Mouse (Mus musculus) heart, adult 2 months (tissue): ENCODE data around the gene Tlr9. TPM values are rescaled to one million over a fixed set of nuclear protein-coding genes. Genes with fewer than 3 reads are reported as not detected.

ENCODE experiments used
- DNase-seq, 2 experiments: peaks; one replicate each; pipeline ENCODE4 v3.0.0; 2021
- H3K27ac ChIP-seq: fragments of 200-600 bp; 2 replicates; pipeline ENCODE4 v1.8.1; 2022
- H3K27me3 ChIP-seq: fragments of 200-500 bp; 2 replicates; pipeline ENCODE4 v1.6.1; 2012; ENCODE audit warnings: mild to moderate bottlenecking, low read length, inconsistent platforms, mixed read lengths; ENCODE audit not compliant: control insufficient read depth, insufficient read depth
- H3K36me3 ChIP-seq: fragments of 200-500 bp; 2 replicates; pipeline ENCODE4 v1.6.1; 2012; ENCODE audit warnings: low read length, inconsistent platforms; ENCODE audit not compliant: control insufficient read depth, insufficient read depth
- H3K4me1 ChIP-seq: fragments of 200-500 bp; 2 replicates; pipeline ENCODE4 v1.6.1; 2011; ENCODE audit warnings: low read length; ENCODE audit not compliant: control insufficient read depth, insufficient read depth
- H3K4me3 ChIP-seq: fragments of 200-600 bp; 2 replicates; pipeline ENCODE4 v1.8.1; 2022
- H3K79me2 ChIP-seq: fragments of 200-500 bp; replicated peaks from 2 replicates; pipeline ENCODE4 v1.6.1; 2012; ENCODE audit warnings: mild to moderate bottlenecking, inconsistent platforms, low read length, moderate library complexity, mixed read lengths; ENCODE audit not compliant: control insufficient read depth, insufficient read depth
- H3K9ac ChIP-seq: fragments of 200-500 bp; 2 replicates; pipeline ENCODE4 v1.6.1; 2012; ENCODE audit warnings: low read depth, mild to moderate bottlenecking, control low read depth, inconsistent platforms, low read length, mixed read lengths
- CTCF ChIP-seq: fragments of 200-600 bp; IDR thresholded peaks from 2 replicates; pipeline ENCODE4 v1.8.1; 2022; ENCODE audit warnings: antibody characterized with exemption, mild to moderate bottlenecking, moderate library complexity
- EP300 ChIP-seq: fragments of 200-500 bp; IDR thresholded peaks from 2 replicates; pipeline ENCODE4 v1.6.1; 2011; ENCODE audit warnings: low read depth, low read length, control low read depth; ENCODE audit not compliant: insufficient read depth
- POLR2A ChIP-seq: fragments of 200-500 bp; IDR thresholded peaks from 2 replicates; pipeline ENCODE4 v1.6.1; 2011; ENCODE audit warnings: mild to moderate bottlenecking, low read depth, low read length, control low read depth; ENCODE audit not compliant: insufficient read depth
- WGBS: fragments of 180-500 bp; shearing (Covaris S2); methylation state at CpG from one replicate; pipeline ENCODE4 v1.1.7; 2018; 5-methylcytosine and 5-hydroxymethylcytosine counted together
- intact Hi-C: fragments of 180-260 bp; cut with DNase I; formaldehyde crosslinking; loops from one replicate; pipeline ENCODE4 v1.15.1; 2025
- polyA plus RNA-seq: library from polyadenylated mRNA; depleted of rRNA; stranded (reverse); fragments of >200 nt; gene quantifications from 2 replicates; pipeline ENCODE4 v1.2.3, GENCODE M21; 2012
- total RNA-seq, 2 experiments: library from RNA; stranded (reverse); gene quantifications; 2 replicates each; pipeline ENCODE4 v1.2.3; 2021

The Tlr9 gene
- total and polyA plus RNA-seq, 3 experiments, result 0.39 to 1.9 (median 0.47) TPM

- no peak for TF ChIP-seq EP300
- TF ChIP-seq POLR2A, result no peak
- no peak for TF ChIP-seq CTCF
- H3K4me3 ChIP-seq, result no peak overlapping the region
- WGBS, result 87% methylated on average over 3 of the region's 3 CpGs
- peaks cover 10% of the 10 kb centered on the region for H3K4me1 ChIP-seq
- intact Hi-C loops, result loop anchor here (10.0 kb wide), 1 partner anchor 255 kb away; the partner anchor contains the start of gene Acy1
- H3K36me3 ChIP-seq, result peaks cover 62% of the 10 kb centered on the region
- H3K79me2 ChIP-seq, result peaks cover 10% of the 10 kb centered on the region
- DNase-seq, result no peak
- no peak overlapping the region for H3K9ac ChIP-seq
- H3K27ac ChIP-seq, result no peak overlapping the region
- H3K27me3 ChIP-seq, result no peaks in the 10 kb centered on the region
Observed at GRCm38 (mm10) chr9:106179964-106180363, 42.4 kb upstream of the Tlr9 start.

- DNase-seq, result no peak
- Histone ChIP-seq H3K27me3 (no peaks in the 10 kb centered on the region), H3K27ac (no peak overlapping the region), H3K4me1 (peaks cover 3% of the 10 kb centered on the region), H3K9ac (no peak overlapping the region), H3K79me2 (peaks cover 8% of the 10 kb centered on the region), H3K36me3 (peaks cover 49% of the 10 kb centered on the region), H3K4me3 (no peak overlapping the region)
- intact Hi-C loops, result no loop called here
- no peak for TF ChIP-seq POLR2A
- TF ChIP-seq CTCF, result no peak
- no peak for TF ChIP-seq EP300
- 65% methylated on average over 4 of the region's 4 CpGs for WGBS
Observed at GRCm38 (mm10) chr9:106182146-106182545, 40.3 kb upstream of the Tlr9 start.

DNA sequence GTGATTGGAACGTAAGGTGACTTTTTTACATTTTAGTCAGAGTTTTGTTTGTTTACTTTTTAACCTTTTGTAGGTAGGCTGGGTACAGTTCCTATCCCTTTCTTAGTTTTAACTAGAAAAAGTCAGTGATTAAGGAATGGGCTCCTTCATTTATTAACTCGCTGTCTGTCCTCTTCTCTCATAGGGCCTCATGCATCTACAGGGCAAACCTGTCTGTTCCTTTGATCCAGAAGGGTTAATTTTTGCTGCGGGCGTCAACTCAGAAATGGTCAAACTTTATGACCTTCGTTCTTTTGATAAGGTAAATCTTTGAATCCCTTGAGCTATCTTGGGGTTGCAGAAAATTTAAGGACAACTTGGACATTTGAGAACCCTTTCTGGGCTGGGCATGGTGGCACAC, 38.4 kb upstream of the Tlr9 start:
- intact Hi-C loops, result no loop called here
- 83% methylated on average over 5 of the region's 5 CpGs for WGBS
- peaks cover 43% of the 10 kb centered on the region for H3K36me3 ChIP-seq

DNA sequence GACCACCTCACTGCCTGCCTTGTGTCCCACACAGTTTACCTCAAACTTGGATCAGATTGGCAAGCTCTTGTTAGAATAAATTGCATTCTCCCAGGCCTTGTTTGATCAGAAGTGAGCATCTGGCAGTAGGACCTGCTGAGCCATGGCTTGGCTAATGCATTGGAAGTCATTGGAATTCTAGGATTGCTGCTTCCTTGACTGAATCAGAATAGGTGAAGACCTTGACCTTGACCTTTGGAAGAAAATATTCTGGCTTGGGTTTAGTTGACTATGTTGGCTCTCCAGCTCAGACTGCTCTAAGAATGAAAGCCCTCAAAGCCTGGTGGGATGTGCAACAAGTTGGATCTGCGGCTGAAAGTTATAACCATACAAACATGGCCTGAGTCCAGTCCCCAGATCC, 31.0 kb upstream of the Tlr9 start:
- 87% methylated on average over 1 of the region's 1 CpGs for WGBS
- Histone ChIP-seq H3K4me1 (no peaks in the 10 kb centered on the region; the same call in 1 of the 2 replicates), H3K79me2 (no peaks in the 10 kb centered on the region), H3K4me3 (no peak overlapping the region), H3K9ac (no peak overlapping the region), H3K27ac (no peak overlapping the region), H3K36me3 (peaks cover 5% of the 10 kb centered on the region), H3K27me3 (no peaks in the 10 kb centered on the region)
- DNase-seq, result no peak
- TF ChIP-seq POLR2A (no peak), CTCF (no peak), EP300 (no peak)
- intact Hi-C loops, result no loop called here

More for the DNA sequence above, 38.4 kb upstream of the Tlr9 start:
- Histone ChIP-seq H3K27ac (no peak overlapping the region), H3K27me3 (no peaks in the 10 kb centered on the region), H3K4me3 (no peak overlapping the region), H3K4me1 (peaks cover 1% of the 10 kb centered on the region; the same call in 1 of the 2 replicates), H3K9ac (no peak overlapping the region), H3K79me2 (peaks cover 6% of the 10 kb centered on the region)
- DNase-seq, result no peak
- no peak for TF ChIP-seq POLR2A
- TF ChIP-seq CTCF, result no peak
- no peak for TF ChIP-seq EP300

DNA sequence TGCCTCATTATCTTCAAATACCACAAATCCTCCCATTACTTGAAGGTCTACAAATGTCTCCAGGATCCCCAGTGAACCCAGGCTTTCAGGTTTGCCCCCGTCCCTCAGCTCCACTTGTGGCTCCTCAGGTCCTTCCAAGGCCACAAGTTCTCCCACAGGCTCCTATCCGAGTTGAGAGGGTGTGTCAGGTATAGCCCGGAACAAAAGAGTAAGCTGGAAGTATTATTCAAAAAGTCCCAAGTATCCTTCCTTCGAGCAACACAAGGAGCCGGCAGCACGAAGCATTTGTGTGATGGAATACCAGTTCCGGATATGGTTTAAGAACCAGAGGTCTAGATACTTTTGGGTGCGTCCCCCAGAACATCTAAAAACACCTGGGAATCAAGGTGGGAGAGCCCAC, 30.4 kb upstream of the Tlr9 start:
- no peak for DNase-seq
- no peaks in the 10 kb centered on the region; the same call in 1 of the 2 replicates for H3K4me1 ChIP-seq
- H3K36me3 ChIP-seq, result peaks cover 4% of the 10 kb centered on the region
- H3K79me2 ChIP-seq, result no peaks in the 10 kb centered on the region
- intact Hi-C loops, result no loop called here
- no peak overlapping the region for H3K27ac ChIP-seq
- WGBS, result 89% methylated on average over 8 of the region's 8 CpGs
- no peak overlapping the region for H3K9ac ChIP-seq
- H3K27me3 ChIP-seq, result no peaks in the 10 kb centered on the region
- no peak overlapping the region for H3K4me3 ChIP-seq
- TF ChIP-seq POLR2A (no peak), EP300 (no peak; the same call in 1 of the 2 replicates), CTCF (no peak)

DNA sequence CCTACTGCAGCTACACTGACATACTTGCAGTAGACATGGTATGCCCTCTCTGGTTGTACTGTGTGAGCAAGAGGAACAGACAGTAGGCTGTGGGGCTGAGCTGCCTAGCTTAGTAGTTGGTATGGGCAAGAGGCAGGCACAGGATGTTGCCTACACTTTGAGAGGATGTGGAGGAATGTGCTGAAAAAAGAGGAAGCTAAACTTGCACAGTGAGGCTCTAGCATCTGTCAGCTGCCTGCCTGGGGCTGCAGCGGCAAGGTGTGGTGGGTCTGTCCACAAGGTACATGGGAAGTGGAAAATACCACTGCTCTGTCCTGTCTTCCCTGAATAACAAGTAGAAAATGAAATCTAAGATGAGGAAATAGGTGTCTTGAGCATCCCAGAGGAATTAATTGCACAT, 29.4 kb upstream of the Tlr9 start:
- Histone ChIP-seq H3K4me3 (no peak overlapping the region), H3K36me3 (no peaks in the 10 kb centered on the region), H3K27me3 (no peaks in the 10 kb centered on the region), H3K9ac (no peak overlapping the region), H3K4me1 (no peaks in the 10 kb centered on the region; the same call in 1 of the 2 replicates), H3K79me2 (no peaks in the 10 kb centered on the region), H3K27ac (no peak overlapping the region)
- intact Hi-C loops, result no loop called here
- 84% methylated on average over 1 of the region's 1 CpGs for WGBS
- TF ChIP-seq CTCF, result no peak
- TF ChIP-seq POLR2A, result no peak
- no peak for TF ChIP-seq EP300
- DNase-seq, result no peak
